Mouse (Mus musculus) gastrocnemius, postnatal 4 days (tissue): Measurements from ENCODE around the gene Tnfsf18. TPM values are rescaled to one million over a fixed set of nuclear protein-coding genes. Genes with fewer than 3 reads are reported as not detected.

Experiments
- DNase-seq, 2 experiments: peaks; one replicate each; pipeline ENCODE4 v3.0.0; 2021 to 2022; ENCODE audit warnings: low spot score in 2 of 2, mixed read lengths in 2 of 2
- long read RNA-seq, 2 experiments: library from polyadenylated mRNA; stranded (forward); transcript quantifications; one replicate each; pipeline ENCODE4 v2.0.0; 2021
- total RNA-seq, 2 experiments: library from RNA; stranded (reverse); gene quantifications; 2 replicates each; pipeline ENCODE4 v1.2.3; 2021

The Tnfsf18 gene
- not detected for total RNA-seq
- long read RNA-seq, experiment 1, partial matches to known transcripts, result 0 of 1 reads
- long read RNA-seq, experiment 1, other reads (novel, unspliced or antisense), result 1 of 1 reads
- long read RNA-seq, experiment 2, result 0 reads

- peak; percentile 30 to 65 for DNase-seq
Measured at GRCm38 (mm10) chr1:161494343-161494742, at the start of gene Tnfsf18. Gene Tnfsf18 (plus strand): TSS chr1:161494655.

DNA sequence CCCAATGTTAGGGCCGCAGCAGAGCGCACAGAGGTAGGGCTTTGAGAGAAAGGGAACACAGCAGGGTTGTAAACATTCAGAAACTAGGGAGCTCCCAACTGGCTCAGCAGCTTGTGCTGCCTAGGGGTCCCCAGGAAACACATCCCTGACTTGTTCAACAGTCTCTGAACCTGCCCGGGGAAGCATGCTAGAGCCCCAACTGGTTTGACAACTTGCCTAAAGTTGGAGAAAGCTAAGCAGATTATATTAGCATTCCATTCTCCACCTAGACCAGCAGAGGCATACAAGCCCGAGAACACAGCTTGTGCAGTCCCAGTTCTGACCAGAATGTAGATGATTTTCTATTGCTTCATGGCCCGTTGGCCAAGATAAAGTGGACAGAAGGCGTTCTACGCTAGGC, 49.6 kb upstream of the Tnfsf18 start:
- DNase-seq, result no peak

GRCm38 (mm10) chr1:161451683-161452245, 42.7 kb upstream of the Tnfsf18 start:
- DNase-seq, result no peak

GRCm38 (mm10) chr1:161452250-161452649, 42.2 kb upstream of the Tnfsf18 start:
- no peak for DNase-seq

GRCm38 (mm10) chr1:161463388-161464085, 30.9 kb upstream of the Tnfsf18 start:
- peak in 1 of 2 experiments; percentile 51 for DNase-seq

- no peak for DNase-seq
Measured at GRCm38 (mm10) chr1:161477221-161477620, 17.2 kb upstream of the Tnfsf18 start.

- no peak for DNase-seq
Measured at GRCm38 (mm10) chr1:161479854-161480253, 14.6 kb upstream of the Tnfsf18 start.

GRCm38 (mm10) chr1:161482211-161482610, 12.2 kb upstream of the Tnfsf18 start:
- no peak for DNase-seq

- DNase-seq, result no peak
Measured at GRCm38 (mm10) chr1:161487069-161487468, 7.4 kb upstream of the Tnfsf18 start.

DNA sequence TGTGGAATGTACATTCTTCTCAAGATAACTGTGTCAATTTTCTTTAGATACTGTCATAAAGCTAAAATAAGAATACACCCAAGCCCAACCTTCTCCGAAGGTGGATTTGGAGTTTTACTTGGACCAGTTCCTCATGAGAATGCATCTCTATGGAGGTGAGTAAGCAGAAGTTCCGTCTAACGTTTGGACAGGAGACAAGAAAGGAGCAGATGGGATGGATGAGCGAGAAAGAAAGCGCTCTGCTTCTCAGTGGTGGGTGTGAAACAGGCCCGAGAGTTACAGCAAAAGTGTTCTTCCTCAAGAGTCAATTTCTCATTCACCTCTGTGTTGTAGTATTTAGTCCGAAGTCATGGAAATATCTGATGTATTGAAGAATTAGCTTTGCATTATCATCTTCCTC, 2.7 kb upstream of the Tnfsf18 start:
- DNase-seq, result no peak

DNA sequence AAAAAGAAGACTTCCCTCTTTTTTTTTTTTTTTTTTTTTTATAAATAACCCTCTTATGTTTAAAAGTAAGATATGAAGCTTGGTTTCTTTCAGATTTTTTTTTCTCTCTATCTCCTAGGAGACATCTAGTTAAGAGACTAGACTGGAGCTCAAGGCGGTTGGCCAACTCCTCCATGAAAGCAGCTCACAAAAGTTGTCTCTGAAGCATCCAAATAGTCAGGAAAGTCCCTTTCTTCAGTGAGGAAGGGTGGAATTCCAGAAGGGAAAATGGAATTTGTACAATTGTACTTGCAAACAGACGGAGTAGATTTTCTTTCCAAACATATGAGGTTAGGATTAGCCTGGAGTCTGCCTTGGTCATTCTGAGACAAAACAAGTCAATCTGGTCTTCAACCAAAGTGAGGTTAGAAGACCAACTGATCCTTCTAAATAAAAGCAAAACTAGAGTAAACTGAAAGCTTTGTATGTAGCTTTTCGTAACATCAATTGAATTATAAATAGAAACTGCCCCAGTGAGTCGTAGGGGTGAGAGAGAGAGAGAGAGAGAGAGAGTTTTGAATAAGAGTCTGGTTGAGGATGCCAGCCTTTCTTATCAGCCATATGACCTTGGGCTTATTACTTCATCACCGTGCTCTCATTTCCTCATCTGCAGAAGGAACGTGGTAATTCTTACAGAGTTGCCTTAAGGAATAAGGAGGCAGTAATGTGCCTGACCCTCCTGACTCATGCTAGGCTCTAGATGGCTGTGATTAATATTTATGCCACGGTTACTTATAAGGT, 2.6 kb downstream of the Tnfsf18 start:
- no peak for DNase-seq

DNA sequence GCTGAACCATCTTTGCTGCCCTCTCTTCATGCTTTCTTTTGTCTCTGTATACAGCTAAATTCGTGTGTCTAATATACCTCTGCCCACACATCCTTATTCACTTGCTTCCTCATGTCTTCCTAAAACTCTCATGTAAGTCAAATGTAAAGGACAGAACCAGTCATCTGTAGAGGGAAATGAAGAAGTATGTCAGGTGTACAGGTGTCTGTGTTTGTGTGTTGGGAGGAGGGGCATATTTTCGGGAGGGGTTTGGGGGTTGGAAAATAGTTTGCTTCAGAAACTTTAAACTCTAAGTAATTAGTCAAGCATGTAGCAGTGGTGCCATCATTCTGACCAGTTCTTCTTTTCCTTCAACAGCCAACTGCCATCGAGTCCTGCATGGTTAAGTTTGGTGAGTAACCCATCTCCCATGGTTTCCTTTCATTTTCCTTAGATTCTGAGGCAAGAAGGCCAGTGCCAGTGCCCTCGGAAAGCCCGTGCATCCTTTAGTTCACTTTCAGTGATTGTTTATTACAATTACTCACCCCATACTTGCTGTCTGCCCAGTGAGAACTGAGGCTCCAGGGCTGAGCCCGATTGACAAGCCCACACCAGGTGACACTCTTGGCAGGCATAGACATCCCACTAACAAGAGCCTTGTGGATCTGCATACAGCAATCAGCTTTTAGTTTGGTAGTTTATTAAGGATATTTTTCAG, 5.8 kb downstream of the Tnfsf18 start:
- no peak for DNase-seq

DNA sequence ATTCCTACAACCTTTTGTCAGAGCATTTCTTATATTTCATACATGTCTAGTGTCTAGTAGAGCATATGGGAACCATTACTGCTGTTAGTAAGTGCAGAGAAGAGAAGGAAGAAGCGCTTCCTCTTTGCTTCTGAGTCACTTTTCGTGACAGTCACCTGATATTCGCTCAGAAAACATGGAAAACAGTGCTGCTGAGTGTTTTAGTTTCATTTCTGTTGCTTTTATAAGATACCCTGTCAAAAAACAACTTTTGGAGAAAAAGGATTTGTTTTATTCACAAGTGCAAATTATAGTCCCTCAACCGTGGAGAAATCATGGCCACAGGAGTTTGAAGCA, 6.3 kb downstream of the Tnfsf18 start:
- no peak for DNase-seq

- DNase-seq, result no peak
Measured at GRCm38 (mm10) chr1:161506317-161506716, 11.9 kb downstream of the Tnfsf18 start.

GRCm38 (mm10) chr1:161507623-161508047, 13.2 kb downstream of the Tnfsf18 start:
- peak in 1 of 2 experiments; percentile 42 for DNase-seq

GRCm38 (mm10) chr1:161517355-161517754, 22.9 kb downstream of the Tnfsf18 start:
- DNase-seq, result no peak

GRCm38 (mm10) chr1:161520223-161520622, 25.8 kb downstream of the Tnfsf18 start:
- no peak for DNase-seq

DNA sequence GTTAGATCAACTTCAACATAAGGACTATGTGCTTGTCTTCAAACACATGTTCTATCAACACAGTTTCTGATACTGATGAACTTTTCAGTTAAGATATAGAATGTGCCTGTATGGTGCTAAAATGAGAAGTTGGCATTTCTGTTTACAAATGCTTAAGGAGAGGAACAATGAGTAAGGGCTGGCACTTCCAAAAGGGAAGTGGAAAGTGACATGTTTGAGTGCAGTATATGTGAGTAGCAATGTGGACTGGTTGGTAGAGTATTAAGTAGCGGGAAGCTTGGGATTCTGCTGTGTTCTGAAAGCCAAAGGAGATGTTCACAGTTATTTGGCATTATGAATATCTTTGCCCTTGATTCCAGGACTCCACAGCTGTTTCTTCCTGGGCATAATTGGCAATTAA, 33.7 kb downstream of the Tnfsf18 start:
- DNase-seq, result no peak

- DNase-seq, result no peak
Measured at GRCm38 (mm10) chr1:161550596-161551095, 56.2 kb downstream of the Tnfsf18 start.

DNA sequence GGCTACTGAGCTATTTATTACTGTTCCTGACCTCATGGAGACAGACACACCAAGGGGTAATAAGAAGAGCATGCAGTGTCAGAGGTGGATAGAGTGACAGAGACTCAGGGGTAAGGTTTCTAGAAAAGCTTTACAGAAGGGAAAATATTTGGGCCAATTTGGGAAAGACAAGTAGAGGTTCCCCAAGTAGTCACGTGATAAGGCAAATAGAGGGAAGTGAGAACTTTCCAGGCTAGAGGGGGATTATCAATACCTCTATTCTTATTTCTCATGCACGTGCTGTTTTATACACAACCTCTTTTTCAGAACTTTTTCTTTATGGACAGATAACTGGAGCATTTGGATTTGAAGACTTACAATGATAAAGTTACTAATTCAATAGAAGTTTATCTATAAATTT, 57.6 kb downstream of the Tnfsf18 start:
- no peak for DNase-seq
